Mouse (Mus musculus): ENCODE measurements at regions not wholly inside any gene's neighbourhood (a gene's known extent, or its start where the extent isn't known, plus 50 kb on each side); places are given as distances from the start of the nearest gene placed in this dataset.

GRCm38 (mm10) chr10:23675911-23676310 is 111.2 kb downstream of the Rps12 start:
- TF ChIP-seq MYC (IDR thresholded peaks at IDR 0.05; ENCODE audit: low read depth, low read length) (no peak), GABPA (IDR thresholded peaks at IDR 0.05; ENCODE audit: insufficient replicate concordance, low read depth, low read length) (no peak), ZMIZ1 (IDR thresholded peaks at IDR 0.05; ENCODE audit: low read depth, low read length) (no peak), MAZ (IDR thresholded peaks at IDR 0.05; ENCODE audit: low read depth, low read length) (no peak), TBP (conservative IDR thresholded peaks at IDR 0.05; ENCODE audit: low read depth, low read length) (no peak), NELFE (IDR thresholded peaks at IDR 0.05; ENCODE audit: low read depth, low read length) (no peak), MXI1 (IDR thresholded peaks at IDR 0.05; ENCODE audit: low read depth, low read length) (no peak), BHLHE40 (IDR thresholded peaks at IDR 0.05; ENCODE audit: low read depth, low read length) (no peak), CHD2 (IDR thresholded peaks at IDR 0.05; ENCODE audit: low read length) (no peak), MAFK (IDR thresholded peaks at IDR 0.05; ENCODE audit: insufficient replicate concordance, low read length) (no peak), USF1 (IDR thresholded peaks at IDR 0.05; ENCODE audit: low read depth, low read length) (no peak), RCOR1 (conservative IDR thresholded peaks at IDR 0.05; ENCODE audit: low read depth, low read length) (no peak), POLR2AphosphoS2 (IDR thresholded peaks at IDR 0.05; ENCODE audit: low read depth, low read length) (no peak), MEF2A (IDR thresholded peaks at IDR 0.05; ENCODE audit: borderline replicate concordance, low read depth, low read length) (no peak), SMC3 (IDR thresholded peaks at IDR 0.05; ENCODE audit: low read depth, low read length) (no peak), CTCF (conservative IDR thresholded peaks at IDR 0.05 in 1 of 2, IDR thresholded peaks at IDR 0.05 in 1 of 2; ENCODE audit: low read depth in 2 of 2, low read length in 2 of 2) (no peak), RAD21 (IDR thresholded peaks at IDR 0.05; ENCODE audit: low read depth, low read length) (no peak)
- H3K4me3 ChIP-seq (replicated peaks in 1 of 3; ENCODE audit: low read depth in 2 of 3, low read length in 2 of 3, poor library complexity in 1 of 3), result no peak overlapping the region
- DNase-seq (ENCODE audit: extremely low read depth), result no peak
- H3K4me2 ChIP-seq (ENCODE audit: insufficient read depth, low read depth, poor library complexity, severe bottlenecking), result no peak overlapping the region
- no peaks in the 10 kb centered on the region for H3K36me3 ChIP-seq (replicated peaks in 1 of 2; ENCODE audit: control insufficient read depth in 1 of 2, insufficient read depth in 1 of 2, low read length in 1 of 2)
- no peak overlapping the region for H3K9ac ChIP-seq (ENCODE audit: insufficient read depth, low read depth)
- no peaks in the 10 kb centered on the region for H3K79me2 ChIP-seq (replicated peaks; ENCODE audit: control insufficient read depth, extremely low read depth, insufficient read depth, poor library complexity, severe bottlenecking)
- H3K9me3 ChIP-seq (replicated peaks; ENCODE audit: low read length), result no peaks in the 10 kb centered on the region
- in situ Hi-C loops (cut with MboI; ENCODE audit: low pct_ligation_motif_present, low pct_unique_long_range_greater_than_20kb, low sequenced_read_pairs), result no loop called here
- no peaks in the 10 kb centered on the region for H3K27me3 ChIP-seq (replicated peaks)
- H3K4me1 ChIP-seq (ENCODE audit: control insufficient read depth in 1 of 2, insufficient read depth in 2 of 2), result no peaks in the 10 kb centered on the region
- no peak overlapping the region for H3K27ac ChIP-seq (ENCODE audit: insufficient read depth, low read depth)
- dilution Hi-C loops (cut with MboI; ENCODE audit: extremely low pct_ligation_motif_present, extremely low pct_unique_long_range_greater_than_20kb, low sequenced_read_pairs), result no loop called here

- Histone ChIP-seq H3K36me3 (replicated peaks in 1 of 2; ENCODE audit: control insufficient read depth in 1 of 2, insufficient read depth in 1 of 2, low read length in 1 of 2) (no peaks in the 10 kb centered on the region), H3K27me3 (replicated peaks) (no peaks in the 10 kb centered on the region), H3K9ac (ENCODE audit: insufficient read depth, low read depth) (no peak overlapping the region), H3K79me2 (replicated peaks; ENCODE audit: control insufficient read depth, extremely low read depth, insufficient read depth, poor library complexity, severe bottlenecking) (no peaks in the 10 kb centered on the region), H3K4me2 (ENCODE audit: insufficient read depth, low read depth, poor library complexity, severe bottlenecking) (no peak overlapping the region), H3K4me3 (replicated peaks in 1 of 3; ENCODE audit: low read depth in 2 of 3, low read length in 2 of 3, poor library complexity in 1 of 3) (no peak overlapping the region), H3K9me3 (replicated peaks; ENCODE audit: low read length) (no peaks in the 10 kb centered on the region), H3K27ac (ENCODE audit: insufficient read depth, low read depth) (no peak overlapping the region), H3K4me1 (ENCODE audit: control insufficient read depth in 1 of 2, insufficient read depth in 2 of 2) (no peaks in the 10 kb centered on the region)
- in situ Hi-C loops (cut with MboI; ENCODE audit: low pct_ligation_motif_present, low pct_unique_long_range_greater_than_20kb, low sequenced_read_pairs) (no loop called here), dilution Hi-C loops (cut with MboI; ENCODE audit: extremely low pct_ligation_motif_present, extremely low pct_unique_long_range_greater_than_20kb, low sequenced_read_pairs) (no loop called here)
- no peak for TF ChIP-seq ZKSCAN1 (IDR thresholded peaks at IDR 0.05; ENCODE audit: borderline replicate concordance, low read depth, low read length)
- no peak for TF ChIP-seq MXI1 (IDR thresholded peaks at IDR 0.05; ENCODE audit: low read depth, low read length)
- TF ChIP-seq JUN (IDR thresholded peaks at IDR 0.05; ENCODE audit: insufficient read depth, low read depth, low read length), result no peak
- TF ChIP-seq POLR2AphosphoS2 (IDR thresholded peaks at IDR 0.05; ENCODE audit: low read depth, low read length), result no peak
- no peak for TF ChIP-seq USF1 (IDR thresholded peaks at IDR 0.05; ENCODE audit: low read depth, low read length)
- TF ChIP-seq USF2 (conservative IDR thresholded peaks at IDR 0.05; ENCODE audit: low read depth, low read length), result no peak
- no peak for TF ChIP-seq MAZ (IDR thresholded peaks at IDR 0.05; ENCODE audit: low read depth, low read length)
- TF ChIP-seq SIN3A (IDR thresholded peaks at IDR 0.05; ENCODE audit: low read length), result no peak
- no peak for TF ChIP-seq BHLHE40 (IDR thresholded peaks at IDR 0.05; ENCODE audit: low read depth, low read length)
- no peak for TF ChIP-seq MYC (IDR thresholded peaks at IDR 0.05; ENCODE audit: low read depth, low read length)
- no peak for TF ChIP-seq RCOR1 (conservative IDR thresholded peaks at IDR 0.05; ENCODE audit: low read depth, low read length)
- no peak for DNase-seq (ENCODE audit: extremely low read depth)
Observed at GRCm38 (mm10) chr10:23674633-23675515, 112.2 kb downstream of the Rps12 start.

Measured in CH12.LX (cell line).